Mouse (Mus musculus) myocyte (in vitro differentiated cells): Measurements from ENCODE around the gene Camk2b. TPM values are rescaled to one million over a fixed set of nuclear protein-coding genes. Genes with fewer than 3 reads are reported as not detected.

Experiments
- H3K27me3 ChIP-seq: one replicate; pipeline ENCODE4 v1.6.1; 2011; ENCODE audit not compliant: control insufficient read depth, insufficient read depth, insufficient read length
- H3K36me3 ChIP-seq: one replicate; pipeline ENCODE4 v1.6.1; 2011; ENCODE audit not compliant: control insufficient read depth, insufficient read depth
- H3K4me2 ChIP-seq: one replicate; pipeline ENCODE4 v1.6.1; 2011; ENCODE audit warnings: low read depth, control low read depth
- H3K4me3 ChIP-seq: one replicate; pipeline ENCODE4 v1.5.1; 2011; ENCODE audit warnings: mild to moderate bottlenecking, control low read depth, moderate library complexity
- H3K79me2 ChIP-seq: one replicate; pipeline ENCODE4 v1.6.1; 2011; ENCODE audit not compliant: control insufficient read depth, insufficient read depth
- H3ac ChIP-seq: one replicate; pipeline ENCODE4 v1.6.1; 2011; ENCODE audit not compliant: control insufficient read depth, insufficient read length
- CEBPB ChIP-seq: IDR thresholded peaks from 2 replicates; pipeline ENCODE4 v1.6.1; 2011; ENCODE audit warnings: mild to moderate bottlenecking, moderate library complexity; ENCODE audit not compliant: poor library complexity, insufficient read depth, severe bottlenecking
- E2F4 ChIP-seq: IDR thresholded peaks from one replicate; pipeline ENCODE4 v1.6.1; 2011; ENCODE audit warnings: mild to moderate bottlenecking, control low read depth, moderate library complexity; ENCODE audit not compliant: insufficient read depth
- MAX ChIP-seq: IDR thresholded peaks from one replicate; pipeline ENCODE4 v1.6.1; 2011; ENCODE audit warnings: low read depth, mild to moderate bottlenecking, control low read depth
- MYOD1 ChIP-seq, 3 experiments: IDR thresholded peaks; one replicate each; pipeline ENCODE4 v1.6.1; 2011; ENCODE audit warnings: control low read depth in 2 of 3, low read depth in 2 of 3, mild to moderate bottlenecking in 2 of 3, moderate library complexity in 1 of 3; ENCODE audit not compliant: insufficient read length in 2 of 3, control insufficient read depth in 1 of 3
- MYOG ChIP-seq, 3 experiments: IDR thresholded peaks; one replicate each; pipeline ENCODE4 v1.6.1; 2011; ENCODE audit warnings: control low read depth in 2 of 3, low read depth in 2 of 3, mild to moderate bottlenecking in 2 of 3; ENCODE audit not compliant: insufficient read length in 2 of 3, control insufficient read depth in 1 of 3, insufficient read depth in 1 of 3
- POLR2A ChIP-seq: IDR thresholded peaks from one replicate; pipeline ENCODE4 v1.6.1; 2011; ENCODE audit warnings: low read depth, mild to moderate bottlenecking, control low read depth, moderate library complexity; ENCODE audit not compliant: insufficient read length
- POLR2AphosphoS2 ChIP-seq: IDR thresholded peaks from one replicate; pipeline ENCODE4 v1.6.1; 2011; ENCODE audit warnings: low read depth, control low read depth; ENCODE audit not compliant: insufficient read length
- REST ChIP-seq: IDR thresholded peaks from one replicate; pipeline ENCODE4 v1.6.1; 2011; ENCODE audit warnings: mild to moderate bottlenecking, control low read depth, moderate library complexity; ENCODE audit not compliant: insufficient read depth, insufficient read length
- SRF ChIP-seq: IDR thresholded peaks from one replicate; pipeline ENCODE4 v1.6.1; 2011; ENCODE audit warnings: low read depth; ENCODE audit not compliant: control insufficient read depth, insufficient read length
- TCF12 ChIP-seq: IDR thresholded peaks from one replicate; pipeline ENCODE4 v1.6.1; 2011; ENCODE audit warnings: mild to moderate bottlenecking, control low read depth; ENCODE audit not compliant: poor library complexity, insufficient read depth, severe bottlenecking
- TCF3 ChIP-seq: IDR thresholded peaks from one replicate; pipeline ENCODE4 v1.6.1; 2011; ENCODE audit warnings: low read depth, control low read depth; ENCODE audit not compliant: insufficient read length
- USF1 ChIP-seq: IDR thresholded peaks from one replicate; pipeline ENCODE4 v1.6.1; 2011; ENCODE audit warnings: low read depth, mild to moderate bottlenecking, control low read depth, moderate library complexity
- polyA plus RNA-seq: library from polyadenylated mRNA; unstranded; fragments of >200 nt; fragmentation: generic; extraction: Trizol; gene quantifications from one replicate; pipeline ENCODE4 v1.2.1, GENCODE M21; 2012; ENCODE audit warnings: missing spikeins

Gene Camk2b
- polyA plus RNA-seq, 1 experiment: 1.5 TPM

DNA sequence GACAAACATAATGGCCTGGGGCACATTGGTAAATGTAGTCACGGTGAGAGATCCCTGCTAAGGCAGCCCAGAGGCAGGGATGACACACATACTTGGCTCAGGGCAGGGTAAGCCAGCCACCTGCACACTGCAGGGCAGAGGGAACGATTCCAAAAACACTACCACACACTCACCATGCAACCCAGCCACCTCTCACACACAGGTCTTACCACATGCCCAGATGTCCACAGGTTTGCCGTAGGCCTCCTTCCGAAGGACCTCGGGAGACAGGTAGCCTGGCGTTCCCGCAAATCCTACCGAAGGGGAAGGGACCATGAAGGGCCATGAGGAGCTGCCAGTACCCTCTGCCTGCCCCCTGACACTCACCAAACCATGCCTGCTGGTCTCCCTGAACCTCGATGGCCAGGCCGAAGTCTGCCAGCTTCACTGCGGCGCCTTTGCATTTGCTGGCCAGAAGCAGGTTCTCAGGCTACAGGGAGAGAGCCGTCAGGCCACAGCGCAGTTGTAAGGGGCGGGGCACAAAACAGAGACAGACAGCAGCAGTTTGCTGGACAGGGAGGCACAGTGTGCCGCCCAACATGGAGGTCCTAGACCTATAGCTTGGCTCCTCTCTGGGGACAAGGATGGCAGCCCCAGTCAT lies 76.1 kb downstream of the Camk2b start:
- H3K4me3 ChIP-seq: no peak overlapping the region
- TF ChIP-seq TCF3: no peak
- no peak for TF ChIP-seq CEBPB
- no peak for TF ChIP-seq MYOD1 (IDR thresholded peaks at IDR 0.05; ENCODE audit: control insufficient read depth in 1 of 3, insufficient read length in 2 of 3, low read depth in 2 of 3)
- no peak for TF ChIP-seq SRF
- no peak for TF ChIP-seq USF1
- peaks cover 53% of the 10 kb centered on the region for H3K27me3 ChIP-seq
- no peak overlapping the region for H3K4me2 ChIP-seq
- no peaks in the 10 kb centered on the region for H3K79me2 ChIP-seq
- H3ac ChIP-seq: no peak overlapping the region
- H3K36me3 ChIP-seq: no peaks in the 10 kb centered on the region

DNA sequence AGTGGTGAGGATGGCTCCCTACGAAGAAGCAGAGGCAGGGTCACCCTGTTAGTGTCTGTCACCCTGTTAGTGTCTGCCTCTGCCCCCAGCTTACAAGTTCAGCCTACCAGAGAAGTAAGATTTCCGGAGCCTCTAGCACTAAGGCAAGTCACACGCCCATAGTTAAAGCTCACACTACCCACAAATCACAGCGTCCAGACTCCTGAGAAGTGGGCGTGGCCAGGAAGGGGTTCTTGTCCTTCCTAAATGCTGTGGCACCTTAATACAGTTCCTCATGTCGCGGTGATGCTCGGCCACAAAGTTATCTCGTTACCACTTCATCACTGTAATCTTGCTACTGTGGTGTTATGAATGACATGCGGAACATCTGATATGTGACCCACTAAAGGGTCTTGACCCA lies 78.0 kb downstream of the Camk2b start:
- TF ChIP-seq TCF3 (no peak), MAX (no peak), POLR2AphosphoS2 (no peak), SRF (no peak), REST (no peak), E2F4 (no peak), POLR2A (no peak), CEBPB (no peak), USF1 (no peak), TCF12 (no peak), MYOD1 (IDR thresholded peaks at IDR 0.05; ENCODE audit: control insufficient read depth in 1 of 3, insufficient read length in 2 of 3, low read depth in 2 of 3) (no peak), MYOG (IDR thresholded peaks at IDR 0.05; ENCODE audit: control insufficient read depth in 1 of 3, insufficient read depth in 1 of 3, insufficient read length in 2 of 3, low read depth in 2 of 3) (no peak)
- H3K4me3 ChIP-seq: no peak overlapping the region
- peaks cover 52% of the 10 kb centered on the region for H3K27me3 ChIP-seq
- H3ac ChIP-seq: no peak overlapping the region
- H3K79me2 ChIP-seq: no peaks in the 10 kb centered on the region
- no peak overlapping the region for H3K4me2 ChIP-seq
- no peaks in the 10 kb centered on the region for H3K36me3 ChIP-seq

GRCm38 (mm10) chr11:5983629-5984028 lies 82.5 kb downstream of the Camk2b start:
- TF ChIP-seq MYOG (IDR thresholded peaks at IDR 0.05; ENCODE audit: control insufficient read depth in 1 of 3, insufficient read depth in 1 of 3, insufficient read length in 2 of 3, low read depth in 2 of 3): no peak
- TF ChIP-seq POLR2AphosphoS2: no peak
- TF ChIP-seq TCF3: no peak
- no peak for TF ChIP-seq MAX
- TF ChIP-seq TCF12: no peak
- TF ChIP-seq SRF: no peak
- no peak for TF ChIP-seq E2F4
- TF ChIP-seq POLR2A: no peak
- no peak for TF ChIP-seq USF1
- TF ChIP-seq CEBPB: no peak
- TF ChIP-seq MYOD1 (IDR thresholded peaks at IDR 0.05; ENCODE audit: control insufficient read depth in 1 of 3, insufficient read length in 2 of 3, low read depth in 2 of 3): no peak
- no peak for TF ChIP-seq REST
- Histone ChIP-seq H3K27me3 (peaks cover 59% of the 10 kb centered on the region), H3K79me2 (no peaks in the 10 kb centered on the region), H3ac (no peak overlapping the region), H3K36me3 (no peaks in the 10 kb centered on the region), H3K4me3 (no peak overlapping the region), H3K4me2 (no peak overlapping the region)

DNA sequence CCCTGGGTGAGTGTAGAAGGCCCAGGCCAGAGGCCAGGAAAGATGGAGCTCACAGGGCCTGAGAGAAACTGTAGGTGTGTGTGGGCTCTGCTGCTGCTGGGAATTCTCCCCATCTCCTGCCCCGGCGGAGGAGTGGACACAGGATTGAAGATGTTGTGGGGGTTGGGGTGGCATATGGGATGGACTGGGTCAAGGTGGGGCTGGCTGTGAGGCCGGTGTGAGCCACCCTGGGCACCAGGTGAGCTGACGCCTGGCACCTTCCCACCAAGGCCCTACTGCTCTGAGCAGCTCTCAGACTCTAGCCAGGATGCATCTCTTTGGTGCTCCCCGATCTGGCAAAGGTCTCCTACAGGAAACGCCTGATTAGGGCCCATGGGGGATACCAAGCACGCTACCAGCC lies 84.8 kb downstream of the Camk2b start:
- H3ac ChIP-seq: no peak overlapping the region
- peaks cover 36% of the 10 kb centered on the region for H3K27me3 ChIP-seq
- no peak overlapping the region for H3K4me2 ChIP-seq
- H3K79me2 ChIP-seq: no peaks in the 10 kb centered on the region
- no peak overlapping the region for H3K4me3 ChIP-seq
- no peaks in the 10 kb centered on the region for H3K36me3 ChIP-seq
- TF ChIP-seq POLR2A (no peak), POLR2AphosphoS2 (no peak), MYOG (IDR thresholded peaks at IDR 0.05; ENCODE audit: control insufficient read depth in 1 of 3, insufficient read depth in 1 of 3, insufficient read length in 2 of 3, low read depth in 2 of 3) (no peak), USF1 (no peak), REST (no peak), TCF3 (no peak), E2F4 (no peak), MYOD1 (IDR thresholded peaks at IDR 0.05; ENCODE audit: control insufficient read depth in 1 of 3, insufficient read length in 2 of 3, low read depth in 2 of 3) (no peak), SRF (no peak), MAX (no peak), CEBPB (no peak), TCF12 (no peak)

- Histone ChIP-seq H3ac (no peak overlapping the region), H3K36me3 (no peaks in the 10 kb centered on the region), H3K4me2 (no peak overlapping the region), H3K4me3 (no peak overlapping the region), H3K79me2 (no peaks in the 10 kb centered on the region), H3K27me3 (peaks cover 29% of the 10 kb centered on the region)
- TF ChIP-seq MYOG (IDR thresholded peaks at IDR 0.05; ENCODE audit: control insufficient read depth in 1 of 3, insufficient read depth in 1 of 3, insufficient read length in 2 of 3, low read depth in 2 of 3) (no peak), REST (no peak), TCF3 (no peak), E2F4 (no peak), TCF12 (no peak)
Measured at GRCm38 (mm10) chr11:5980561-5980960, 85.6 kb downstream of the Camk2b start.
